Mouse (Mus musculus): Measurements from ENCODE around the gene Lefty1. TPM values are rescaled to one million over a fixed set of nuclear protein-coding genes. Genes with fewer than 3 reads are reported as not detected.
"Not testable (repeated sequence)": the region's sequence is repeated elsewhere in the genome, so short reads cannot be mapped to it uniquely, and the experiment has no call there.

The Lefty1 gene
- polyA plus RNA-seq, 1 experiment from 2014 or later, result 0.23 TPM

DNA sequence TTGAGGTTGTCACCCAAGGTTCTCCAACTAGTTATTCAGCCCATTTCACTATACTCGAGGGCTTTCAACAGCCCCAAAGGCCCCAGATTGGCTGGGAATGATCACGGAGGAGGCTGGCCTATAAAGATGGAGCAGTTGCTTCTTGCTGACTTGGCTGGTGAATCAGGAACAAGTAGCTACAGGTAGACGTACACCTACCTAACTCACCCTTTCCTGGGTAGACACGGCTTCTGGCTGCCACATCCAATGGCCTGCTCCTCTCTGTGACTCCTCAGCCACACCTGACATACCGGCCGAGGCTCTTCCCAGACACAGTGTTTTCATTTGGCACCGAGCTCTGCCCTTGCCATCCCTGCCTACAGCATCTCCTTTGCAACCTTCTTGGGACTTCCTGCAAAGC, 32.4 kb downstream of the Lefty1 start:
- no peaks in the 10 kb centered on the region for H3K4me1 ChIP-seq (replicated peaks)
- ATAC-seq (ENCODE audit: low FRiP score), result no peak
- 91% methylated on average over 7 of the region's 7 CpGs for whole genome bisulfite sequencing

DNA sequence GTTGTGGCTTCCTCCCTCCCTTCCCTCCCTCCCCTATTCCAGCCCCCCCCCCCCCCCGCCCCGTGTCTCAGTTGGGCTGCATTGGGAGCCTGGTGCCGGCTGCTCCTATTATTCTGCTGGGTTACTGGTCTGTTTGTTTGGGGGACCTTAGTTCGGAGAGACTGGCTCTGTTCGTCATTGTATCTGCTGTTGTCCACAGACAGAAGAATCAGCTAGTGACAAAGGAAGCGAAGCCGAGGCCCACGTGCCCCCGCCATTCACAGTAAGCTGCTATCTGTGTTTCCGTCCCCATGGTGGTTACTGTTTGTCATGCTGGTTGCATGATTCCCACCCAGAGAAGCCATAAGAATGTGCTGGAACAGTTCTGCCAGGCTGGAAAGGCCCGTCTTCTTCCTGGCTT, 38.1 kb downstream of the Lefty1 start:
- no peak overlapping the region for H3K27ac ChIP-seq
- no peak for ATAC-seq (ENCODE audit: low FRiP score)
- no peaks in the 10 kb centered on the region for H3K9me3 ChIP-seq
- no peaks in the 10 kb centered on the region for H3K27me3 ChIP-seq
- H3K4me1 ChIP-seq (replicated peaks), result no peaks in the 10 kb centered on the region
- H3K9ac ChIP-seq, result no peak overlapping the region
- WGBS, result 67% methylated on average over 10 of the region's 11 CpGs
- H3K4me3 ChIP-seq, result no peak overlapping the region
- no peaks in the 10 kb centered on the region for H3K36me3 ChIP-seq
- no peak overlapping the region for H3K4me2 ChIP-seq

More for the DNA sequence above, 32.4 kb downstream of the Lefty1 start:
- Histone ChIP-seq H3K36me3 (no peaks in the 10 kb centered on the region), H3K27ac (no peak overlapping the region), H3K9me3 (no peaks in the 10 kb centered on the region), H3K4me3 (no peak overlapping the region), H3K4me2 (no peak overlapping the region), H3K9ac (no peak overlapping the region), H3K27me3 (no peaks in the 10 kb centered on the region)

DNA sequence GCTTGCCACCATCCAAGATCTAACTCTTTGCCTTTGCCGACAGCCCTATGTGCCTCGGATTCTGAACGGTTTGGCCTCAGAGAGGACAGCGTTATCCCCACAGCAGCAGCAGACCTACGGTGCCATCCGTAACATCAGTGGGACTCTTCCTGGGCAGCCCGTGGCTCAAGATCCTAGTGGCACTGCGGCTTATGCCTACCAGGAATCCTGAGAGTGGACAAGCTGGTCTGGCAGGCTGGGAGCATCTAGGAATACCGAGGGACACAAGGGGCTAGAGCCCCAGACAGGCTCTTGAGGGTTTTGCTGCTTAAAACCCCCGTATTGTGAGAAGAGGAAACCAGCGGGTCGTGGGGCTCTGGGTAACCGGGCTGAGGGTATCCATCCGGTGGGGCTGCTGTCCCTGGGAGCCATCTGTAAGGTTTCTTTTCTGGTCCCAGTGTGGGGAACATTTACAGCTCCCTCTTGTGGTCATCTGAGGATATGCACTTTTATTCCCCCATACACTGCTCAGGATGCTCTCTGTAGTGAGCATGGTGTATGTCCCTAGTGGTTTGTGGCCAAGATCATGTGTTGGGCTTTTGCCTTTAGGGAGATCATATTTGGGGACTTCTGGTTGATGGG, 39.4 kb downstream of the Lefty1 start:
- no peak for ATAC-seq (ENCODE audit: low FRiP score)
- no peak overlapping the region for H3K27ac ChIP-seq

DNA sequence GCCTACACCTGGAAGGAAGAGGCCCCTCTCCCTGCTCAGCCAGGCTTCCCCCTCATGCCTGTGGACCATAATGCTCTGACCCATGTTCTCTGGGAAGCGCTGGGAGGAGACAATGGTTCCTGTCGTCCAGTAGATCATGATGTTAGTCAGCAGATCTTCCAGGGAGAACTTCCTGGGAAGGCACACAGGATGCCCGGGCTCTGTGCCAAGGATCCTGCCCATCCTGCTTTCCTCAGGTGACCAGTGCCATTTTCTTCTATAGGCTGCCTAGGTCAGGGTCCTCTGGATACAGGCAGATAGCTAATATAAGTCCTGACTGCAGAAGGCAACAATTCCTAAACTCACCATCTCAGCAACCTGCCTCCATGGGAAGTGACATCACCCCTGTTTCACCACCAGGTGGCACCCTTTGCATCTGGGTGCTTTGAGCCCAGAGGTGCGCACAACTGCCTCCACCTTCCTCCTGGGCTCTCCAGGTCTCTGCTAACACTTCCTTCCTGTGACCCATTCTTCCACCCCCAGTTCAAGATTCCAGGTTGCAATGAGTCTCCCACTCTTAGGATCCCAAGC, 41.4 kb downstream of the Lefty1 start:
- Histone ChIP-seq H3K4me1 (replicated peaks) (no peaks in the 10 kb centered on the region), H3K36me3 (no peaks in the 10 kb centered on the region), H3K4me3 (no peak overlapping the region), H3K27ac (no peak overlapping the region), H3K9me3 (no peaks in the 10 kb centered on the region), H3K4me2 (no peak overlapping the region), H3K27me3 (no peaks in the 10 kb centered on the region), H3K9ac (no peak overlapping the region)
- 71% methylated on average over 4 of the region's 4 CpGs for WGBS
- ATAC-seq (ENCODE audit: low FRiP score), result no peak

More for the DNA sequence above, 39.4 kb downstream of the Lefty1 start:
- WGBS, result 68% methylated on average over 14 of the region's 14 CpGs
- Histone ChIP-seq H3K4me2 (no peak overlapping the region), H3K4me3 (no peak overlapping the region), H3K27me3 (no peaks in the 10 kb centered on the region), H3K36me3 (no peaks in the 10 kb centered on the region), H3K4me1 (replicated peaks) (no peaks in the 10 kb centered on the region), H3K9me3 (no peaks in the 10 kb centered on the region), H3K9ac (no peak overlapping the region)

DNA sequence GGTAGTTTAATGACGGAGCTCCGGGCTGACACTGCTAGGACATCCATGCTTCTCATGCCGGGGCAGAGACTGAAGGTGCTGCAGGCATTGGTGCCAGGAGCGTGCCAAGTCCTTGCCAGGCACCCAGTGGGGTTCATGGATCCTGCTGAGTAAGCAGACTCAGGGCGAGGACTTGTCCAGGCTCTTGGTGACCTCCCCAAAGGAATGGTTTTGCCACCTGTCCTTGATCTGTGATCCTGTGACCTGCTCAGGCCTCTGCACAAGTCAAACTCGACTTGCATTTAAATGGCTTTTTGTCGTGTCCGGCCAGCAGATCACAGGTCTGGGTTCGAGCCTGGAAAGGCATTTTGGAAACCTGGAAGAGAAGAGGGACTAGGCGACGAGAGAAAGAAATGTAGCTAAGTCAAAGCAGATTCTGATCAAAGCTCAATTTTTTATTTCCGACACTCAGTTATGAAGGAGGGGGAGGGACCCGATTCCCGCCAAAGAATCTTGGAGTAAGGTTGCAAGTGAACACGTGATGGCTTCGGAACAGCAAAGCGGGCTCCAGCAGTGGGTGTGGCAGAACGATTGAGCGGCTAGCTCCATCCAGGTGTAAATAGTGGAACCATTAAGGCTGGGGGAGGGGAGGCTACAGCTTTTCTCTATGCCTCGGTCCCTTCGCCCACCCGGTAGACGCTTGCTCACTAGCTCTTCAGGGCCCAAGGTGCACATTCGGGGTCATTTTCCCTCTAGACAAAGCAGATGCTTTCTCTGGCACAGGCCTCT, 44.8 kb downstream of the Lefty1 start:
- H3K9me3 ChIP-seq, result no peaks in the 10 kb centered on the region
- H3K4me2 ChIP-seq, result no peak overlapping the region
- WGBS, result 84% methylated on average over 24 of the region's 24 CpGs
- no peaks in the 10 kb centered on the region for H3K27me3 ChIP-seq
- no peaks in the 10 kb centered on the region for H3K4me1 ChIP-seq (replicated peaks)
- no peak overlapping the region for H3K9ac ChIP-seq
- no peak for ATAC-seq (ENCODE audit: low FRiP score)
- no peak overlapping the region for H3K4me3 ChIP-seq
- H3K27ac ChIP-seq, result no peak overlapping the region
- H3K36me3 ChIP-seq, result no peaks in the 10 kb centered on the region

DNA sequence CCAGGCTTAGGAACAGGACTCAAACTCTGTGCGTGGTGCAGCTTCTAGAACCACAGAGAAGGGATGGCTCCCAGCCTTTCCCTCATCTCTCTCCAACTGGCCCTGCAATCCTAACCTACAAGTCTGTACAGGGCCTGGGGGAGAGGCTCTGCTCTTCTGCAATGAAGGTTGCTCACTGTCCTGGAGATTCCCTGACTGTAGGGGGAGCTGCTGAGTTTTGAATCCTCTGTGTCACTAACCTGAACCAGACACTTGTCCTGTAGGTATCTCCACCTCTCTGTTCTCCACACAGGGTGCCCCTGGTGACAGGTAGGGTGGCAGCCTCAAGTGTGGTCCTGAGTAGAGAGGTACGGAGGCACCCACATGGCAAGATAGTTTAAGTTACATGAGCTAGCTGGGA, 45.6 kb downstream of the Lefty1 start:
- H3K27me3 ChIP-seq, result no peaks in the 10 kb centered on the region
- H3K4me1 ChIP-seq (replicated peaks), result no peaks in the 10 kb centered on the region
- WGBS, result 65% methylated on average over 2 of the region's 2 CpGs
- no peak overlapping the region for H3K4me2 ChIP-seq
- ATAC-seq (ENCODE audit: low FRiP score), result no peak
- no peaks in the 10 kb centered on the region for H3K36me3 ChIP-seq
- no peak overlapping the region for H3K4me3 ChIP-seq
- no peak overlapping the region for H3K27ac ChIP-seq
- H3K9ac ChIP-seq, result no peak overlapping the region
- no peaks in the 10 kb centered on the region for H3K9me3 ChIP-seq

DNA sequence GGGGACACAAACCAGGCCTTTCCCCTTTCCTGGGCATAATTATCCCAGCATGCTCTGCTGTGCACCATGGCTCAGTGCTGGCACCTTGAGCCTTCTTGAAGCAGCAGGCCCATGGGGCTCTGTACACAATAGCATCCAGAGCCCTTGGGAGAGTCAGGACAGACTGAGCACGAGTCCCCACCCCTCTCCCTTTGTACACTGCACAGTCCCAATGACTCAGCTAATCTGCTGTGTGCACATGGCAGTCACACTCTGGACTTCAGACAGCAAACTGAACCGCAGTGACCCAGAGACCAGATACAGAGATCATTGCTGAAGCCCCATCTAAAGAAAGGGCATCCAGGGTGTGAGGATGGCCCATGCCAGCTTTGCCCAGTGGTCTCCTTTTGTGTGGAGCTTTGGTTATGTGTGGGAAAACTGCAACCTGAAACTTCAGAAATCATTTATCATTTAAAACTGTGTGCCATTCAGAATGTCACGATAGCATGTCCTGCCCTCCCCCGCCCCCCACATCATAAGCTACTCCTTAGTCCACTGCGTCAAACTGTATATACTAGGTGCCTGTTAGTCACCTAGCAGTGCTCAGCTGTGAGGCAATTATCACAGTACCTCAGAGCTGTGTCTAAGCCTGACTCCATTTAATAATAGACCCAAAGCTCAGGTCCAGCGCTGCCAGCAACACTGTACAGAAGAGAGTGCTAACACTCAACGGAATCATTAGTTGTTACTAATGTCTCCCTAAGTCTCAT, 46.6 kb downstream of the Lefty1 start:
- ATAC-seq (ENCODE audit: low FRiP score); H3K36me3 ChIP-seq; H3K27me3 ChIP-seq; H3K4me3 ChIP-seq; H3K4me1 ChIP-seq (replicated peaks); H3K4me2 ChIP-seq; H3K27ac ChIP-seq; H3K9me3 ChIP-seq; H3K9ac ChIP-seq: not testable (repeated sequence)
- 80% methylated on average over 7 of the region's 7 CpGs for WGBS

DNA sequence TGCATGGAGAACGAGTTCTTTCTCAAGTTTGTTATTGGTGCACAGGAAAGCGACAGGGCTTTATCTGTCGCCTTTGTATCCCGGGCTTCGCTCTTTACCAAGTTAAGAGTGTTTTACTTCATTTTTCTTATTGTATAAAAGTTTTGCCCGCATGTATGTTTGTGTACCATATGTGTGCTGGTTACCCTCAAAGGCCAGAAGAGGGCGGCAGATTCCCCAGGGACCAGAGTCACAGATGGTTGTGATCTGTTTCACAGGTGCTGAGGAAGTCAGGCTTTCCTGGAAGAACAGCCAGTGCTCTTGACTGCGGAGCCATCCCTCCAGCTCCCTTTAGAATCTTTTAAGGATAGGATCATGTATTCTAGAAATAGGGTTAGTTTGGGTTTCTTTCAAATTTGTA, 51.9 kb downstream of the Lefty1 start:
- Histone ChIP-seq H3K36me3 (no peaks in the 10 kb centered on the region), H3K9me3 (no peaks in the 10 kb centered on the region), H3K4me3 (no peak overlapping the region), H3K9ac (no peak overlapping the region), H3K27ac (no peak overlapping the region), H3K27me3 (0 out of 2 replicates have a peak, but pooled peaks cover 6% of the 10 kb centered on the region), H3K4me1 (replicated peaks) (0 out of 2 replicates have a peak, but pooled peaks cover 2% of the 10 kb centered on the region), H3K4me2 (no peak overlapping the region)
- ATAC-seq (ENCODE audit: low FRiP score), result no peak
- 91% methylated on average over 8 of the region's 8 CpGs for WGBS

DNA sequence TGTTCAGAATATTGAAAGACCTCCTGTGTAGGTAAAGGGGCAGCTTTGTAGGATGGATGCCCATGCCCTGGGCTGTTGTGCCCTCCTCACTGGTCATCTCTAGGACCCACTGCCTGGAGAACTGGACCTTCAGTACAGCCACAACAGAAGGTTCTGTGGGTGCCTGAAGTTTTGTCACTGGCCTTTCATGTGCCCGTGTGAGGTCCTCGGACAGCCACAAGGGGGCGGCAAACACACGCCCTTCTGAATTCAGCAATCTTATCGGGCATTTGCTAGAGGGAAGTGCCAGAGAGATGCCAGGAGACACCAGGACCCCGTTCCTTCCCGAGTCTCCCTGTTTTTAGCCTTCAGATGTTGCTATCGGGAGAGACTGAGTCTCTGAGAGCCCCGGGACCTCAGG, 52.9 kb downstream of the Lefty1 start:
- Histone ChIP-seq H3K27me3 (0 out of 2 replicates have a peak, but pooled peaks cover 6% of the 10 kb centered on the region), H3K4me1 (replicated peaks) (0 out of 2 replicates have a peak, but pooled peaks cover 2% of the 10 kb centered on the region), H3K27ac (no peak overlapping the region), H3K4me2 (0 out of 2 replicates have a peak overlapping the region, but pooled peaks have one; percentile 26), H3K9me3 (no peaks in the 10 kb centered on the region), H3K9ac (no peak overlapping the region), H3K4me3 (no peak overlapping the region), H3K36me3 (no peaks in the 10 kb centered on the region)
- WGBS, result 2% methylated on average over 9 of the region's 9 CpGs
- ATAC-seq (ENCODE audit: low FRiP score), result 0 out of 2 replicates have a peak, but pooled peaks have one; percentile 59

Other genes with a start within 250 kb of the Lefty1 start
- 0.08 TPM in 1 of 2 replicates, not detected in the other for gene Mixl1, start 238.0 kb upstream of the Lefty1 start, polyA plus RNA-seq (2015; fragmentation: Nextera tagmentation; extraction: Ambion mirVana)
- 24.5 and 24.9 TPM in 2 replicates for gene Acbd3, start 209.0 kb upstream of the Lefty1 start, polyA plus RNA-seq (2015; fragmentation: Nextera tagmentation; extraction: Ambion mirVana)
- 3,757 and 3,885 TPM in 2 replicates for gene H3f3a, start 121.1 kb upstream of the Lefty1 start, polyA plus RNA-seq (2015; fragmentation: Nextera tagmentation; extraction: Ambion mirVana)
- 29.6 and 31.6 TPM in 2 replicates for gene Sde2, start 83.9 kb upstream of the Lefty1 start, polyA plus RNA-seq (2015; fragmentation: Nextera tagmentation; extraction: Ambion mirVana)
- 0.26 and 0.63 TPM in 2 replicates for gene Lefty2, start 41.9 kb upstream of the Lefty1 start, polyA plus RNA-seq (2015; fragmentation: Nextera tagmentation; extraction: Ambion mirVana)
- gene Pycr2, start 30.7 kb upstream of the Lefty1 start, polyA plus RNA-seq (2015; fragmentation: Nextera tagmentation; extraction: Ambion mirVana), result 74.1 and 78.7 TPM in 2 replicates
- gene Tmem63a, start 7.3 kb downstream of the Lefty1 start, polyA plus RNA-seq (2015; fragmentation: Nextera tagmentation; extraction: Ambion mirVana), result 1.5 and 1.8 TPM in 2 replicates
- 3.3 and 4.8 TPM in 2 replicates for gene Ephx1, start 85.9 kb downstream of the Lefty1 start, polyA plus RNA-seq (2015; fragmentation: Nextera tagmentation; extraction: Ambion mirVana)
- 0.08 and 0.13 TPM in 2 replicates for gene 9130409I23Rik, start 116.2 kb downstream of the Lefty1 start, polyA plus RNA-seq (2015; fragmentation: Nextera tagmentation; extraction: Ambion mirVana)
- 40.6 and 45.2 TPM in 2 replicates for gene Nvl, start 209.2 kb downstream of the Lefty1 start, polyA plus RNA-seq (2015; fragmentation: Nextera tagmentation; extraction: Ambion mirVana)
- 65.1 and 69.5 TPM in 2 replicates for gene Cnih4, start 209.7 kb downstream of the Lefty1 start, polyA plus RNA-seq (2015; fragmentation: Nextera tagmentation; extraction: Ambion mirVana)